Mouse (Mus musculus) liver, embryonic 16.5 days (tissue): Measurements from ENCODE around the gene Nfix. TPM values are rescaled to one million over a fixed set of nuclear protein-coding genes. Genes with fewer than 3 reads are reported as not detected.

Source experiments
- ATAC-seq: fragments of 200-750 bp; cut with Nextera tagmentation; 2 replicates; pipeline ENCODE4 v1.8.0; 2017; ENCODE audit warnings: low read depth, mild to moderate bottlenecking, moderate number of reproducible peaks, moderate library complexity
- H3K27ac ChIP-seq: fragments of 300-500 bp; sonication (generic); 2 replicates; pipeline ENCODE4 v1.5.1; 2014; ENCODE audit warnings: mild to moderate bottlenecking, low read length
- H3K27me3 ChIP-seq: fragments of 300-500 bp; sonication (generic); 2 replicates; pipeline ENCODE4 v1.6.1; 2014; ENCODE audit warnings: low read depth, low read length, mixed read lengths; ENCODE audit not compliant: control insufficient read depth, insufficient read depth
- H3K36me3 ChIP-seq: fragments of 300-500 bp; sonication (generic); 2 replicates; pipeline ENCODE4 v1.6.1; 2014; ENCODE audit warnings: mild to moderate bottlenecking; ENCODE audit not compliant: control insufficient read depth, insufficient read depth
- H3K4me1 ChIP-seq: fragments of 300-500 bp; sonication (generic); 2 replicates; pipeline ENCODE4 v1.6.1; 2014; ENCODE audit warnings: low read depth, low read length, mixed read lengths; ENCODE audit not compliant: control insufficient read depth
- H3K4me2 ChIP-seq: fragments of 300-500 bp; sonication (generic); 2 replicates; pipeline ENCODE4 v1.6.1; 2014; ENCODE audit warnings: low read depth, low read length, mixed read lengths
- H3K4me3 ChIP-seq: fragments of 300-500 bp; sonication (generic); 2 replicates; pipeline ENCODE4 v1.5.1; 2014; ENCODE audit warnings: low read depth, mild to moderate bottlenecking, low read length
- H3K9ac ChIP-seq: fragments of 300-500 bp; sonication (generic); 2 replicates; pipeline ENCODE4 v1.6.1; 2014; ENCODE audit warnings: low read depth, low read length
- H3K9me3 ChIP-seq: fragments of 300-500 bp; sonication (generic); replicated peaks from 2 replicates; pipeline ENCODE4 v1.6.1; 2016; ENCODE audit warnings: low read length; ENCODE audit not compliant: control insufficient read depth
- WGBS: fragments of 180-500 bp; shearing (Covaris S2); extraction: QIAGEN DNeasy Blood & Tissue Kit; methylation state at CpG from one replicate; pipeline ENCODE4 v1.1.7; 2014; ENCODE audit not compliant: insufficient replicate concordance; 5-methylcytosine and 5-hydroxymethylcytosine counted together
- polyA plus RNA-seq: library from polyadenylated mRNA; unstranded; fragments of >200 nt; fragmentation: Nextera tagmentation; extraction: Ambion mirVana; gene quantifications from 2 replicates; pipeline ENCODE4 v1.2.1, GENCODE M21; 2015

Nfix gene
- polyA plus RNA-seq, 1 experiment from 2014 or later: 2.0 TPM

DNA sequence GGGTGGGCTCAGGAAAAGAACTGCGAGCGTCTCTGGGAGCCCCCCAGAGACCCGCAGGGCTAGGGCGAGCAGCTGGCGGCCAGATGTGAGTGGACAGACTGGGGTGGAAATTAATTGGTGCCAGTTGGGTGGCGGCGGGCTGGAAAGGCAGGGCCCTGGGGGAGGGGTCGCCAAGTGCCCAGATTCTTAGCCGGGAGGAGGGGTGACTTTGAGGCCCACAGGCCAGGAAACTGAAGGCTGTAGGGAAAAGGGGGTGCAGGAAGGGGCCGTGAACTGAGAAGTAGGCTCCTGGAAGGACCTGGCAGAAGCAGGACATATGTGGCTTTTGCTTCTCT, 144.0 kb downstream of the Nfix start:
- peak overlapping the region; percentile 69 for H3K4me2 ChIP-seq
- peaks cover 4% of the 10 kb centered on the region for H3K27me3 ChIP-seq
- H3K4me3 ChIP-seq: peak overlapping the region; percentile 48
- ATAC-seq: no peak
- H3K36me3 ChIP-seq: no peaks in the 10 kb centered on the region
- no peaks in the 10 kb centered on the region for H3K9me3 ChIP-seq
- H3K27ac ChIP-seq: peak overlapping the region; percentile 66
- peaks cover 51% of the 10 kb centered on the region for H3K4me1 ChIP-seq
- WGBS: 3% methylated on average over 10 of the region's 10 CpGs
- peak overlapping the region; percentile 49 for H3K9ac ChIP-seq

DNA sequence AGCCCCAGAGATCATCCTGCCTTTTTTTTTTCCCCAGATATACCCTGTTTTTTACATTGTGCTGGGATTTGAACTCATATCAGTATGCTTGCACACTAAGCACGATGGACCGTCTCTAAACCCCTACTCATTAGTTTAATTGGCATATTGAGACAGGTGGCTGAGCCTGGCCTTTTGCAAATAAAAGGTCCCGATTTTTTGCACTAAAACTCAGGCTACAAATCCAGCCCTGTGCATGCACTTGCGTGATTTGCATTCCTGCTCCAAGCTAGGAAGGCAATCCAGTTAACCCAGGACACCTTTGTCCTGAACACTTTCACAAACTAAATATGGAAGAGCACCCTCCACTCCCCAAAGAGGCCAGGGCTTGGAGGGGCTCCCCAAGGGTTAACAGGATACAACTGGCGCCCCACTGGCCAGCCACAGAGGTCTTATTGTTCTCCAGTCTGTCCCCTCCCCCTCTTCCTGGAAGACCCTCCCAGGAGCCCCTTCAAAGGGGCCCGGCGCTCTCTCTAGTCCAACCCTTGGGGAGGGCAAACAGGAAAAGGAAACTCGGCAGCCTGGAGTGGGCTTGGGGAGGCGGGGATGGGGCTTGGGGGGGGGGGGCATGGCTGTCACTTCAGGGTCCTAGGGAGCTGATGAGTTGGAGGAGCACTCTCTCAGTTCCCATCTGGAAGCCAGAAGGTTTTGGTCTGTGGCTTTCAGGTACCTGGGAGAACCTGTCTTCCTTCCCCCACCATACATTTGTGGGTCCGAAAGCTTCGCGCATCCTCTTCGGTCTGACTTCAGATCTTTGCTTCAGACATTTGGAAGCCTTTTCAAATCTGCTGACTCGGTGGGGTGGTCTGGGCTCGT, 144.6 kb downstream of the Nfix start:
- H3K27ac ChIP-seq: peak overlapping the region; percentile 66
- peak overlapping the region; percentile 69 for H3K4me2 ChIP-seq
- H3K4me3 ChIP-seq: peak overlapping the region; percentile 48
- WGBS: 8% methylated on average over 15 of the region's 15 CpGs
- peak; percentile 9; the same call in 1 of the 2 replicates for ATAC-seq
- H3K9me3 ChIP-seq: no peaks in the 10 kb centered on the region
- peaks cover 4% of the 10 kb centered on the region for H3K27me3 ChIP-seq
- H3K4me1 ChIP-seq: peaks cover 45% of the 10 kb centered on the region
- H3K36me3 ChIP-seq: no peaks in the 10 kb centered on the region
- H3K9ac ChIP-seq: peak overlapping the region; percentile 49

DNA sequence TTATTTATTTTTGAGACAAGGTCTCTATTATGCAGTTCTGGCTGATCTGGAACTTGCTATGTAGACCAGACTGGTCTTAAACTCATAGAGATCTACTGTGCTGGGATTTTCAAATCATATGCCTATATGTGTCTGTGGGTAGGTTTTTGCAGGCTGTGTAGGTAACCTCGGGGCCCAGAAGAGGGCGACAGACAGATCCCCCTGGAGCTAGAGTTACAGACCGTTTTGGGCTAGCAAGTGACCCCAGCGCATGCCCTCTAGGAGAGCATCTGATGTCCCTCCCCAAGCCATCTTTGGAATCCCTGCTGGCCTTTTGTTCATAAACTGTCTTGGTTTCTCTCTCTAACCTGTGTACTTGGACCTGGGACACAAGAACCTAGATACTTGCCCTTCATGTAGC, 145.5 kb downstream of the Nfix start:
- Histone ChIP-seq H3K4me1 (peaks cover 37% of the 10 kb centered on the region), H3K4me3 (no peak overlapping the region), H3K9ac (no peak overlapping the region), H3K9me3 (no peaks in the 10 kb centered on the region), H3K4me2 (no peak overlapping the region), H3K36me3 (no peaks in the 10 kb centered on the region), H3K27me3 (peaks cover 4% of the 10 kb centered on the region), H3K27ac (no peak overlapping the region)
- 42% methylated on average over 4 of the region's 4 CpGs for WGBS
- ATAC-seq: no peak

DNA sequence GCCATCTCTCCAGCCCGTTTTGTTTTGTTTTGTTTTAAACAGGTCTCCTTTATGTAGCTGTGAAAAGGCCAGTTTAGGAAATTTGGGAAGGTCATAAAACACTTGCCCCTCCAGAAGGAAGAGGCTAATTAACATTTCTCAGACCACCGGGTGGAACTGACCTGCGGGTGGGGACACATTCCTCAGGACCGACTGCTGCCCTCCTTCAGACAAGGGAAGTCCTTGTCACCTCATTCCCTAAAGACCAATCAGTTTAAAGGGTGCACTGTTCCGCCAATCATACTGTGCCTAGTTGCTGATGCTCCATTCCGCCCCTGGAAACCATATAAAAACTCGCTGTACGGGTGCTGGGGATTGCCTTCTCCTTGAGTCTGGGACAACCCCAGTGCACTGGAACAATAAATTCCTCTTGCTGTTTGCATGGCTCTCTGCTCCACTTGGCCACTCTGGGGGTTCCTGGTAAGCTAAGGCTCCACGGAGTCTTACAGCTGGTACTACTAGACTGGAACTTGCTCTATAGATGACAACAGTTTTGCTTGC, 147.0 kb downstream of the Nfix start:
- H3K36me3 ChIP-seq: no peaks in the 10 kb centered on the region
- 52% methylated on average over 9 of the region's 9 CpGs for whole genome bisulfite sequencing
- H3K27ac ChIP-seq: no peak overlapping the region
- H3K9me3 ChIP-seq: no peaks in the 10 kb centered on the region
- no peak for ATAC-seq
- H3K9ac ChIP-seq: no peak overlapping the region
- H3K4me2 ChIP-seq: peak overlapping the region; percentile 6; the same call in 1 of the 2 replicates
- H3K27me3 ChIP-seq: peaks cover 4% of the 10 kb centered on the region
- H3K4me1 ChIP-seq: peaks cover 32% of the 10 kb centered on the region
- H3K4me3 ChIP-seq: no peak overlapping the region

DNA sequence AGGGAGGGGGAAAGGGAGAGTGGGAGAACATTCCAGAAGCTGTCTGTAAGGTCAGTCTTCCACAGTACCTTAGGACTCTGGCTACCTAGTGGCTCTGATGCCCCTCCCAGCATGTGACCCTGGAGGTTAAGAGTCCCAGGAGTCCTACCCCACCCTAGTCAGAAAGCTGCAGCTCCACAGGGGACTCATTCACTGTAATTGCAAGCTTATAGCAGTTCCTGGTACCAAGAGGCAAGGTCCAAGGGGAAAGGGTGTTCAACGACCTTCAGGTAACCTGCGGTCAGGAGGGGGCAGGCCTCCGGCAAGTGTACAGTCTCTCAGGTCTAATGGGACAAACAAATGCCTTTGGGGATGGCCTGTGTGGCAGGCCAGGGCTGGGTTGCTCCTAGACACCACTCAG, 149.9 kb downstream of the Nfix start:
- H3K36me3 ChIP-seq: no peaks in the 10 kb centered on the region
- H3K4me2 ChIP-seq: no peak overlapping the region
- no peaks in the 10 kb centered on the region for H3K9me3 ChIP-seq
- 0 out of 2 replicates have a peak overlapping the region, but pooled peaks have one; percentile 24 for H3K27ac ChIP-seq
- no peak overlapping the region for H3K9ac ChIP-seq
- H3K4me3 ChIP-seq: no peak overlapping the region
- 57% methylated on average over 3 of the region's 3 CpGs for WGBS
- H3K27me3 ChIP-seq: no peaks in the 10 kb centered on the region
- peaks cover 17% of the 10 kb centered on the region for H3K4me1 ChIP-seq
- 0 out of 2 replicates have a peak, but pooled peaks have one; percentile 30 for ATAC-seq

Other genes with a start within 250 kb of the Nfix start
- 17.3 and 20.3 TPM in 2 replicates for gene Ier2, start 137.5 kb downstream of the Nfix start, polyA plus RNA-seq
- gene Trmt1, start 114.0 kb downstream of the Nfix start, polyA plus RNA-seq: 27.3 and 27.7 TPM in 2 replicates
- 5.4 and 6.3 TPM in 2 replicates for gene Nacc1, start 112.5 kb downstream of the Nfix start, polyA plus RNA-seq
- gene Lyl1, start 98.9 kb downstream of the Nfix start, polyA plus RNA-seq: 43.7 and 45.6 TPM in 2 replicates
- gene G430095P16Rik, start 77.3 kb downstream of the Nfix start, polyA plus RNA-seq: 7.0 and 7.8 TPM in 2 replicates
- gene Dand5, start 22.5 kb upstream of the Nfix start, polyA plus RNA-seq: 2.5 and 3.0 TPM in 2 replicates
- 41.5 and 41.9 TPM in 2 replicates for gene Gadd45gip1, start 31.2 kb upstream of the Nfix start, polyA plus RNA-seq
- gene Rad23a, start 40.3 kb upstream of the Nfix start, polyA plus RNA-seq: 294 and 307 TPM in 2 replicates
- gene Calr, start 46.6 kb upstream of the Nfix start, polyA plus RNA-seq: 473 and 480 TPM in 2 replicates
- 52.7 and 53.1 TPM in 2 replicates for gene Farsa, start 56.6 kb upstream of the Nfix start, polyA plus RNA-seq
- 41.2 and 47.8 TPM in 2 replicates for gene Syce2, start 71.8 kb upstream of the Nfix start, polyA plus RNA-seq
- 65.7 and 73.0 TPM in 2 replicates for gene Gcdh, start 93.6 kb upstream of the Nfix start, polyA plus RNA-seq
- gene Klf1, start 101.6 kb upstream of the Nfix start, polyA plus RNA-seq: 394 and 409 TPM in 2 replicates
- 12.5 and 13.6 TPM in 2 replicates for gene Dnase2a, start 108.2 kb upstream of the Nfix start, polyA plus RNA-seq
- gene Mast1, start 137.0 kb upstream of the Nfix start, polyA plus RNA-seq: 0.09 and 0.15 TPM in 2 replicates
- 0.20 and 0.44 TPM in 2 replicates for gene Rtbdn, start 146.6 kb upstream of the Nfix start, polyA plus RNA-seq
- 0.45 and 1.4 TPM in 2 replicates for gene Gm49661, start 169.1 kb upstream of the Nfix start, polyA plus RNA-seq
- gene Prdx2, start 169.2 kb upstream of the Nfix start, polyA plus RNA-seq: 1,724 and 1,773 TPM in 2 replicates
- gene Rnaseh2a, start 169.4 kb upstream of the Nfix start, polyA plus RNA-seq: 91.6 and 98.1 TPM in 2 replicates
- 10.6 and 16.5 TPM in 2 replicates for gene Junb, start 178.4 kb upstream of the Nfix start, polyA plus RNA-seq
- 8.5 and 9.5 TPM in 2 replicates for gene Hook2, start 190.3 kb upstream of the Nfix start, polyA plus RNA-seq
- not detected in 2 replicates for gene Best2, start 214.2 kb upstream of the Nfix start, polyA plus RNA-seq
- 48.6 and 55.8 TPM in 2 replicates for gene Asna1, start 224.9 kb upstream of the Nfix start, polyA plus RNA-seq
- gene Trir, start 226.5 kb upstream of the Nfix start, polyA plus RNA-seq: 49.2 and 50.0 TPM in 2 replicates
- gene Tnpo2, start 236.6 kb upstream of the Nfix start, polyA plus RNA-seq: 17.7 and 17.8 TPM in 2 replicates